Mouse (Mus musculus): ENCODE results near the gene Ddx17.

The Ddx17 gene

DNA sequence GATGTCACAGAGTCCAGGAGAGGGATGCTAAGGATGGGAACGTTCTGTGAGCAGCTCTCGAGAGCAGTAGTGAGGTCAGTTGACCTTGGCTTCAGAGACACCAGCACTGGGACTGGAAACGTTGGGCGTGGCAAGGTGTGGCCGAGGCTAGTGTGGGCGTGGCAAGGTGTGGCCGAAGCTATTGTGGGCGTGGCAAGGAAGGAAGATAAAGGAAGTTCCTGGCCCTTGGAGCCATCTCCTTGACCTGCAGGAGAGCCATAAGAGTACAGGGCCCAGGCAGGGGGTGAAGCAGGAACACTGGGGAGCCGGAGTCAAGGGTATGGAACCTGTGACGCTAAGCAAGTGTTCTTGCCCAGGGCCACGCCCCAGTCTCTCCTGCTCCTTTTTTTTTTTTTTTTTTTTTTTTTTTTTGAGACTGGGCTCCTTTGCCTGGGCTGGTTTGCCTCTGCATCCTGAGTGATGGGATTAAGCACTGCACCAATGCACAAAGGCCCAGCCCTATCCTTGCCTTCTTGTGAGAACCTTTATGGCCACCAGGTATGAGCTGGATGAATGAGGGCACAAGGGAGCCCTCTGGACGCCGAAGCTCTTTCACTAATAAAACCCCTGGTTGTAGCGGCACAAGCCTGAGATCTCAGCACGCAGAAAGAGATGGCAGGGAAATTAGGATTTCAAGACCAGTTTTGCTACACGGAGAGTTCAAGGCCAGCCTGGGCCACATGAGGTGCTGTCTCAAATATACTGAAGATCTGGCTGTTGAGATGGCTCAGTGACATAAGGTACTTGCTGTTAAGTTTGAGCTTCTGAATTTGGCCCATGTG lies 26.9 kb downstream of the Ddx17 start:
- DNase-seq (ENCODE audit: extremely low spot score, low spot score) = no peak

DNA sequence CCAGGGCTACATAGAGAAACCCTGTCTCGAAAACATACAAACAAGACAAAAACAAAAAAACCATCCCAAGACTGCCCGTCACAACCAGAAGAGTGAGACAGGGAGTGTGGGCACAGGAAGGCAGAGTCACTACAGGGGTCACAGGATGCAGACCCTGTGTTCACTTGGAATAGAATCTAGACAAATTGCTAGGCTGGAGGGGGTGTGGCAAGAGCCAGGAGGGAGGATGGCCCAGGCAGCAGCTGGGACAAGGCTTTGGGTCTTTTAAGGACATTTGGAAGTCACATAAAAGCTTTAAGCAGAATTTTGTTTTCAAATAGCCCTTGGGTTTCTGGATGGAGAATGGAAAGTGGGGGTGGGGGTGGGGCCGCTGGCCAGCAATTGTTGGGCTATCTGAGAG lies 28.0 kb downstream of the Ddx17 start:
- DNase-seq (ENCODE audit: extremely low spot score, low spot score) = no peak

DNA sequence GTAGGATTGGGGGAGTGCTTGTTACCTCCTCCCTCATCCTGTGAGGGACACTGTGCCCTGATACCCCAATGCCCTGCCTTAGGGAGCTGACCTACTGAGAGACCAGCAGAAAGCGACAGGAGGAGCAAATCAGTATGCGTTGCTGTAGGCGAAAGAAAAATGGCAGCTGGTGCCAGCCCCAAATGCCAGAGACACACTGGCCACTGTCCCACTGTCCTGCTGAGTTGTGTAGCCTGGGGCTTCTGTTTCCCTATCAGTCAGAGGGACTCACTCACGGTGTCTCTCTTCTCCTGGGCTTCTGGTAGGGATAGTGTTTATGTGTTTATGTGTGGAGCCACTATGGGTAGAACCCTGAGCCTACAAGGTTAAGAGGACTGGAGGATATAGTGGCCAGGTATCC lies 28.8 kb downstream of the Ddx17 start:
- DNase-seq (ENCODE audit: extremely low spot score, low spot score) = no peak

DNA sequence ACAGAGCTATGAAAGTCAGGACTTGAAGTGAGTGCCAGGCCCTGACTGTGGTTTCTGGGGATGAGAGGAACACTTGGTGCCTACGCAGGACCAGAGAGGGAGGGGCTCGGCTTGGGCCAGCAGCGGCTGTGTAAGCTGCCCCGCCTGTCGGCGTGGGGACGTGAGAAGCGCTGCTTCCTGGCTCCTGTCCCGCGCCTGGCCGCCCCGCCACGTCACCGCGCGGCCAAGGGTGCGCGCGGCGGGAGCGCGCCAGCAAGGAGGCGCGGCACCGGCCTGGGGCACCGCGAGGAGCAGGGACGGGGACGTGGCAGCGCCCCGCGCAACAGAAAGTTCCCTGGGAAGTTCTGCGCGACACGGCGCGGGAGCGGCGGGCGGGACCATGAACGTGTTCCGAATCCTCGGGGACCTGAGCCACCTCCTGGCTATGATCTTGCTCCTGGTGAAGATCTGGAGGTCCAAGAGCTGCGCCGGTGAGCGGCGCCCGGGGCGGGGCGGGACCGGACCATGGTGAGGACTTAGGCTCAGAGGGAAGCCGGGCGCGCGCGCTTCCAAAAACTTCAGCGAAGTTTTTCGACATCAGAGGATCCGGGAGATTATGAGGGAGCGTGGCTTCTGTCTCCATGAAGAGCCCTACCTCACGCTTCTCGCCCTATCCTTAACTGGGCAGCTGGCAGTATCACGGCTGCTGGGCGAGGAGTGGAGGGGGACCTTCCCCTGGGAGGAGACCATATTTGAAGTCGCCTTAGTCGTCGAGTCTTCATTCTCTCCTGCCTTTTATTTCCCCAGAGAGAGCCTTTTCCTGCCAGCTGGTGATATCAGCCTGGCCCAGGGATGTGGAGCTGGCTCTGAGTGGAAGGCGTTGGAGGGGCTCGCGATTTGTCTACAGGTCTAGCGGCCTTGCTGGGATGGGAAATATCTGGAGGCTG lies 30.1 kb downstream of the Ddx17 start, which contains the start of gene Kdelr3:
Gene Kdelr3 (plus strand): TSS at position 241 of the 926 bp plus-strand sequence.
- peak; percentile 58 for DNase-seq (ENCODE audit: extremely low spot score, low spot score)

DNA sequence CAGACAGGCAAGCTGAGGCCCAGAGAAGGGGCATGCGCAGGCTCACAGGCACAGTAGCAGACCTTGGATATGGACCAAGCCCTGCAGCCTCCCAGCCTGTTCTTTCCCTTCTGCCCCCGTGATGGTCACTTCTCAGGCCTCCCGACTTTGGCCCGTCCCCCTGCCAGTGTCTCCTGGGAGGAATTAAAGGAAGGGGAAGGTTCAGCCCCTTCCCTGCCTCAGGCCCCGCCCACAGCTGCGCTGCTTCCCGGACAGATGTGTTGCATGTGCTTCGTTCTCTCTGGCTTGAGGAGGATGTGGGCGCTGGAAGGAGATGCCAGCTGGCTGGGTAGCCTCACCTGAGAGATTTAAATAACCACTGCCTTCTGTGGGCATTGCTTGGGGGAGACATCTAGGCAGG lies 32.6 kb downstream of the Ddx17 start:
- DNase-seq (ENCODE audit: extremely low spot score, low spot score) = no peak

DNA sequence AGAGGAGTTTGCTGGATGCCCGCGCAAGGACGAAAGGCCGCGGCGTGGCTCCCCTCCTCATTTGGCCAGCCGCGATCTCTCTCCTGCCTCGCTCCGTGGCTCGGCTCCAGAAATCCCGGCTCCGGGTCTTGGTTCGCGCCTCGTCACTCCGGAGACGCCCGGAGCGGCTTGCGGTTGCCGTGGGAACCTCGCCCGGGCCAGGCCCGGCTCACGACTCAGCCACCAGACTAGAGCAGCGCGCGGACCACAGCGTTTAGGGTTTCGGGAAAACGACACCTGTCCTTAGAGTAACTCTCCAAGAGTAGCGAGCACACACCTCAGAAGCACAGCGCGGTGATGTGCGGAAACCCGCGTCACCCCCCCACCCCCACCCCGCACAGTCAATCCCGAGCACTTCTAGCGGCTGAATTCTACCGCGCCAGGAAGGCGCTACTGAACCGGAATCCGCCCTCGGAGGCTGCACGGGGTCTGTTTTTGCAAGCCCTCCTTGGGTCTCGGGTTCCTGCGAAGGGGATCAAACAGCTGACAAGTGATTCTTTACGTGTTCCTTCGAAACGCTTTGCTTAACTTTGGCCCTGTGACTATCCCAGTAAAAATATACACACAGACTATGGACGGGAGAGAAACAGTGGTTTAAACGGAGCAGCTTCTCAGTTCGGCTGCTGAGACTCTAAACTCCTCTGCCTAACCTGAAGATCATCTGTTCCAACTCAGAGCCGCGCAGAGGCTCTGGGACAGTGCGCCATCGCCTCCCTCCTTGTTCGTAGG lies 34.8 kb downstream of the Ddx17 start:
- DNase-seq (ENCODE audit: extremely low spot score, low spot score) = peak; percentile 87

DNA sequence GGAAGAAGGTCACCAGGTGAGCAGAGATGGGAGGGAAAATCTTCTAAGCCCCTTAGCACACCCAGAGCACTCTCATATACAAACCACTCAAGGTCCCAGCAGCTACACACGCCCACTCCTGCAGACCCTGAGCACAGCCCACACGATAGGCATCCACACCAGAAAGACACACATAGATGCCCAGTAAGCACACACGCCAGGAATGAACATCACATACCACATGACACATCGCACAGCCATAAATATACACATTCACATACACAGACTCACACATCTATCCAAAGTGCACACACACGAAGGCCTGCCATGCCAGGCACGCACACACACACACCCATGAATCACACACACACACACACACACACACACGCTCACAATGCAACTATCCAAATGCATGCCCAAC lies 36.1 kb downstream of the Ddx17 start:
- DNase-seq (ENCODE audit: extremely low spot score, low spot score) = no peak

DNA sequence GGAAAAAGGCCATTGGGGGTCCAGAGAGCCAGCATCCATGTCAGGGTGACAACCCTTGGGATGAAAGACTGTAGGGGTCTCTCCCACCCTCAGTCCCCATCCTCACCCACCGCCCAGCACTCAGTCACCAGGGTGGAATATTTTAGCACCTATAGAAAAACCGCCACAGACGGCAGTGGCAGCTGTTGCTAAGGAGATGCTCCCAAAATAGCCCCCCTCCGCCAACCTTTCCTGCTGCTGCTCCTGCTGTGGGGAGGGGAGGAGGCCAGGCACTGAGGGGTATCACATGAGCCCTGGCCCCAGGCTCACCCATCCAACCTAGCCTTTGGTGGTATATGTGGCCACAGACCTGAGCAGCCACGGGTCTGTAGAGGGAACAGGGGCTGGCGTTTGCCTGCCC lies 36.5 kb downstream of the Ddx17 start:
- DNase-seq (ENCODE audit: extremely low spot score, low spot score) = no peak

DNA sequence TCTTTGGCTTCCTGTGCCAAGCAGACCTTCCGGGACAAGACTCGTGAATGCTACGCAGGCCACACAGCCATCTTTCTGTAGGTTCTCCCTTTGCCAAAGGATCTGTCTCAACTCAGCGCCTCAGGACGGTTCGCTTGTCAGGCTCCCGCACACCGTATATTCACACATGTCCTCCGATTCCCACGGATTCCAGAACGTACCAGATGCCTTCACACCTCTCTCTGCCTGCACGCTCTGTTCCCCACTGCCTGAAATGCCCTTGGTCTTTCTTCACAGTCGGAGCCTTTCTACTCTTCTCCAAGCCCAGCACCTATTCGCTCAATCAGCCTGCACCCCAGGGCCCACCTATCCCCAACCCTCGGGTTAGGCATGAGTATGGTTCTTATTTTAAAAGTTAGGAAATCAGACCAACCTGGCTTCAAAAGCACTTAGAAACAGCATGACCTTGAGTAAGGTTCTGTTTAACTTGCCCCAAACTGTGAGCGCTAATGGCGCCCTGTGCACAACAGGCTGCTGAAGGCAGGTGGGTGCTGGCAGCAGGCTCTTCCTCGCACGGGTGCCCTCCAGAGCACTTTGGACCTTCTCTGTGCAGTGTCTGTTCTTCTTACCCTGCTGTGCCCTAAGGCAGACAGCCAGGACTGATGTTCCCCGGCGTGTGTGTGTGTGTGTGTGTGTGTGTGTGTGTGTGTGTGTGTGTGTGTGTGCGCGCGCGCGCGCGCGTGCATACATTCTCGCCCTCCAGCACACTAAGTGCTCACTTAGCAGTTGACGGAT lies 39.3 kb downstream of the Ddx17 start:
- DNase-seq (ENCODE audit: extremely low spot score, low spot score) = no peak

DNA sequence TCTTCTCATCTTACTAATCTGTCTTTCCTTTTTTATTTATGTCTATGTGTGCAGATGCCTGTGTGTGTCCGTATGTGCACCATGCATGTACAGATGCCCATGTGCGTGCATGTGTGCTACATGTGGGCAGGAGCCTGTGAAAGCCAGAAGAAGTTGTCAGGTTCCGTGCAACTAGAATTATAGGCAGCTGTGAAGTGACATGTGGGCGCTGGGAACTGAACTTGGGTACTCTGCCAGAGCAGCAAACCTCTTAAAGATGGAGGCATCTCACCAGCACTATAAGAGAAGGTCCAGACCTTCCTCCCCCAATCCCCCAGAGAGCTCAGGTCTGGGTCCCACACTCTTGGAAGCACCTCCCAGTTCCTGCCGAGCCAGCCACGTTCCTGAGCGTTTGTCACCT lies 40.1 kb downstream of the Ddx17 start:
- DNase-seq (ENCODE audit: extremely low spot score, low spot score) = no peak

DNA sequence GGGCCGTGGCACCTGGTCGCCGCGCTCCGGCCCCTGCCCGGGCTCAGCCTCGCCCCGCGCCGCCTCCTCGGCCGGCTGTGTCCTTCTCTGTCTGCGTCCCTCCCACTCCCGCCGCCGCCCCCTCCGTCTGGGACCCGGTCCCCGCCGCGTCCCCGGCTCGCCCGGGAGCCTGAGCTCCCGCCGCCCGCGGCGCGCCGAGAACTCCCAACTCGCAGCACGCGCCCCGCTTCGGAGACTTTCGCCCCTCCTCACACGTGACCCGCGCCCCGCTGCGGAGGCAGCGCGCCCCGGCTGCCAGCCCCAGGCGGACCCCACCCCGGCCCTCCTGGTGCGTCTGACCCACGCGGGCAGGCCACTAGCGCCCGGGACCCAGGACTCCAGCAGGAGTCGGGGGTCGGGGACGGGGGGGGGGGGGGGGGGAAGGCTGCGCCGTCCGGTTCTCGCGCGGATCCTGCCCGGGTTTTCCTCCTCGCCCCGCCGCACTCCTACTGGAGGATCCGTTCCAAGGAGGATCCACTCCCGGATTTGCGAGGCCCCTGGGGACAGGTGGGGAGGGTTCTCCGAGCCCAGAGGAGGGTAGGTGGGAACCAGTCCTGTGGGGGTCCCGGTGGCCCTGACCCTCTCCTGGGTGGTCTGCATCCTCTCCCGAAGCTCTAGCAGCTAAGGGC lies 40.8 kb downstream of the Ddx17 start:
- peak; percentile 83 for DNase-seq (ENCODE audit: extremely low spot score, low spot score)

DNA sequence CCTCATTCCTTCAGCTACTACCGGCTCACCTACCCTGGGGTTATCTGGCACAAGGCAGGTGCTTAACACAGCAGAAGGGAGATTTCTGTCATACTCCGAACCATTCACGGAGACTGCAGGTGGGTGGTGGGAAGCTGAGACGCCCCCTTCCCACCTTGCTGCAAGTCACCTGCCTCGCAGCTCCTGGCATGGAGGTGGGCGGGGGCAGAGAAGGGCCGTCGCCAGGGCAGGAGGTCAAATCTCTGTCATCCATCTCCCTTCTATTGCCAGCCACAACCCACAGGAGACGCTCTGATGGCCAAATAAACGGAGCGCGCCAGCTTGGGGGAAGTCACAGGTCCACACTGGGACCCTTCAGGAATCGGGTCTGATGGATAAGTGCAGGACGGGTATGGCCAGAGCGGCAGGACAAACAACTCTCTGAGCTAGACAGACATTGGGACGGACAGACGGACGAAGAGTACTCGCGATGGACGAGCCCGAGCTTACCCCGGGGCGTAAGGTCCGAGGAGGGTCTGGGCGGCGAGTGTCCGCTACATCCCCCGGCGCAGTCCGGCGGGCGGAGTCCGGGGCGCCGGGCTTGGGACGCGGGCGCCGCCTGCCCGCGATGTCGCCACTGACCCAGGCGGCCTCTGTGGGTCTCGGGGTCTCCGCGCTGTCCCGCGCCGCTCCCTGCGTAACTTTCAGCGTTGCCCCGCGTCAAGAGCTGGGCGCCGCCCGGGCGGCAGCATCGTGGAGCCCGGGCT lies 41.7 kb downstream of the Ddx17 start, which contains the start of gene Kcnj4:
Gene Kcnj4 (minus strand): TSS at position 535 of the 746 bp plus-strand sequence.
- peak; percentile 57 for DNase-seq (ENCODE audit: extremely low spot score, low spot score)

DNA sequence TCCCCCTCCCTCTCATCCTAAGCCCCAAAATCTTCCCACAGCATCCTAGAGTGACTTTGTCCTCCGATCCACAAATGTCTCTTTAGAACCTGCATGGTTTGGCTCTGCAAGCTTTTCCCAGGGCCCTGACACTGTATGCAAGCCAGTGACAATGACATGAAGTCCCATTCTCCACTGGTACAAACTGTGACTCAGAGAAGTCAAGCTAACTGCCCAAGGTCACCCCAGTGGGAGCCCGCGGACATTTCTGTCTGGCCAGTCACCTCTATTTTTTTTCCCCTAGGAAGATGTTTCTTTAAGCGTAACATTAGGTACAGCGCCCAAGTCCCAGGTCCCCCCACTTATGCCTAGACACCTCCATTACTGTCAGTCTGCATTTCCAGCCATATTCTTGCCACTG lies 43.1 kb downstream of the Ddx17 start:
- DNase-seq (ENCODE audit: extremely low spot score, low spot score) = no peak

DNA sequence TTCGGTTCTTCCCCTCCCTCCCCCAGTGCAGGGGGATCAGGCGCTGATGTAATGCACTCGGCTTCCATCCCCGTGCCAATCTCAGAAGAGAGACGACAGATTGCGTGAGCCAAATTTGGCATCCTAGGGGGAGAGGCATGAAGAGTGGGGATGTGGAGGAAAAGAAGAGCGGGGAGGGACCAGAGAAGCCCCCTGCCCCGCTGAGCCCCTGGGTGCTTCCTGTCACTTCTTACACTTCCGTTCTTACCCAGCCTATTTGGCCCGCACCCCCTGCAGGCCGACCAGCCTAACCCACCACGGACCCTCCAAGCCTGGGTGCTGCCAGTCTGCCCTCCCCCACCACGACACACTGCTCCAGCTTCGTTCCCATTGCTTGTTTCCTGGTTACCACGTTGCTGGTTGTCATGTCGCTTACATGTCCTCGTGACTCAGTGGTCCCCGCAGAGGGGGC lies 43.6 kb downstream of the Ddx17 start:
- DNase-seq (ENCODE audit: extremely low spot score, low spot score) = no peak

DNA sequence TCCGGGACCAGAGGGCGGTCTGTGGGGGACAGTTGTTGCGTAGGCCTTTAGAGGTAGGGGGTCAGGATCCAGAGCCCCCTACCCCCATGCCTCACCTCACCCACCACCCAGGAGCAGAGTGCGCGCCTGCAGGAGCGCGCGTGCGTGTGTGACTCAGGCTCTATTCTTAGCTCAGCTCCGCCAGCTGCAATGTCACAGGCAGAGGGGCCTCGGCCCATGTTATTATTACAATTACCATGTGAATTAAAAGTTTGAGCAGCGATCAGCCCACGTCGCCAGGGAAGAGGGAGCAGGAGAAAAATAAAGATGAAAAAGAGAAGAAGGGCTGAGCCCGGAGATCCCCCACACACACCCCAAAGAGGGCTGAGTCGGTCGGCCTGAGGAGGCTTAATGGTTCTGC lies 46.4 kb downstream of the Ddx17 start:
- no peak for DNase-seq (ENCODE audit: extremely low spot score, low spot score)

DNA sequence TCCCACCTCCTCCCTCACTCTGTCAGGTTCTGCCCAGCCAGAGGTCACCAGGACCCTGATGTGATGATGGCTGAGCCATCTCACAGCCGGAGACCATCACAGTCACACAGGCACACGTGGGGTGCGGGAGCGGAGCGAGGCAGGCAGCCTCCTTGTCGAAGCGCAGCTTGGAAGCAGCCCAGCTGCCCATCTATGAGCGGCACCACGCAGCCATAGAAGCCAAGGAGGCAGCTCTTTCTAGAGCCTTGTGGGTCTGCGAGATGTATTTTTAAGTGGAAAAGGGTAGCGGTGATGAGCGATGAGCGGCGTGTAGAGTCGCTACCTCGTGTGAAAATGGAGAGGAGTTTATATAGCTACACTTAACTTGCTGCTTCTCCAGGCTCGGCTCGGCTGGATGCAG lies 53.0 kb downstream of the Ddx17 start:
- no peak for DNase-seq (ENCODE audit: extremely low spot score, low spot score)

DNA sequence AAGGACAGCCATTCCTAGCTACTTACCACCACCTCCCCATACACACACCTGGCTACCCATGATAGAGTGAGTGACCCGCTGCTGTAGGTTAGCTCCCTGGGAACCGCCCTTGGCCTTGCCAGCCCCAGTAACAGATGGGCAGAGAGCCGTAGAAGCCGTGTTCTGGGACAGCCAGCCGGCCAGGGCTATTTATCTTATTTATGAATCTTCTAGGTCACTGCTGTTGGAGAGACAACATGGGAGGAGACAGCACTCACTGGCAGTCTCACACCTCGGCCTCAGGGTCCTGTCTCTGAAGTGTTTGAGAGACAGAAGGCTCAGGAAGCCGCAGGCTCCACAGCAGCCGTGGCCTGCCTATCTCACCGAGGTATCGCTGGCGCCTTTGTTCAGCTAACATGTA lies 57.1 kb downstream of the Ddx17 start:
- DNase-seq (ENCODE audit: extremely low spot score, low spot score) = no peak

DNA sequence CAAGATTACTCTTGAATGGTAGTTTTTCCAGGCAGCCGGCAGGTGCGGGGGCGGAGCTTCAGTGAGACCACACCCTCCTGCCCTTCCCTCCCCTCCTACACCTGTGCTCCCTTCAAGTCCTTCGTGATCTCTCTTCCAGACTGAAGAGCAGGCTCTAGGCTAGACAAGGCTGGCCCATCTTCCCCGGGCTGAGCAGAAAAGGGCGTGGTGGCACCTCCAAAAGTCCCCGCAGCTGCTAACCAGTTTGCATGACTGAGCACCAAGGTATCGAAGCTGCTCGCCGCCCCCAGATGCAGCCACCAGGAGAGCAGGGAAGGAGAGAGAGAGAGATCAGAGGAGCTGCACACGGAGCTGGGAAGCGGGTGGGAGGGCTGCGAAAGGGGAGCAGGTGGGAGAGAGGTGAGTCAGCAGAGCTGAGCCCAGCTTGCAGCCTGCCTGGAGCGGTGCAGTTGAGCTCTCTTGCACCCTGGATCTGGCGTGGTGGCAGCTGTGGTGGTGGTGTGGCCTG lies 65.3 kb downstream of the Ddx17 start:
- no peak for DNase-seq (ENCODE audit: extremely low spot score, low spot score)

All from neural tube, embryonic 10.5 days (tissue).